7 mouse cellular contexts compared by ENCODE assay signal in genomic region chr6:83830941-83831605, GRCm38 (mm10). TPM values are rescaled to one million over a fixed set of nuclear protein-coding genes. Genes with fewer than 3 reads are reported as not detected.
DNase-seq lines count a peak whose midpoint lies in the region; ATAC-seq and TF ChIP-seq lines count a peak whose summit lies in the region.

No protein-coding gene starts in this region.

- peak overlapping the region; percentile 89 for H3K4me2 ChIP-seq in neural tube, embryonic 11.5 days (ENCODE audit: low read depth)
- peak overlapping the region; percentile 76 for H3K4me2 ChIP-seq in forebrain, embryonic 13.5 days
- H3K4me2 ChIP-seq in neural tube, embryonic 12.5 days (replicated peaks): peak overlapping the region; percentile 82

- no peak for DNase-seq in neural tube, embryonic 11.5 days (ENCODE audit: low spot score)
- DNase-seq in neural tube, embryonic 10.5 days (ENCODE audit: extremely low spot score, low spot score): no peak
- no peak for DNase-seq in limb, embryonic 10.5 days (ENCODE audit: low spot score)
- DNase-seq in cerebellum, postnatal 25 days: no peak

- H3K36me3 ChIP-seq in neural tube, embryonic 11.5 days (ENCODE audit: control insufficient read depth, insufficient read depth, low read length): no peaks in the 10 kb centered on the region; the same call in 1 of the 2 replicates
- no peaks in the 10 kb centered on the region; the same call in 1 of the 2 replicates for H3K36me3 ChIP-seq in forebrain, embryonic 13.5 days (ENCODE audit: poor library complexity, severe bottlenecking)
- H3K36me3 ChIP-seq in limb, embryonic 10.5 days: peaks cover 18% of the 10 kb centered on the region; the same call in 1 of the 2 replicates
- H3K36me3 ChIP-seq in neural tube, embryonic 12.5 days: no peaks in the 10 kb centered on the region

- no peaks in the 10 kb centered on the region for H3K27me3 ChIP-seq in neural tube, embryonic 11.5 days (ENCODE audit: control insufficient read depth, insufficient read depth, low read length)
- no peaks in the 10 kb centered on the region for H3K27me3 ChIP-seq in forebrain, embryonic 13.5 days
- H3K27me3 ChIP-seq in limb, embryonic 10.5 days (ENCODE audit: low read depth, poor library complexity, severe bottlenecking): no peaks in the 10 kb centered on the region
- H3K27me3 ChIP-seq in neural tube, embryonic 12.5 days (replicated peaks): no peaks in the 10 kb centered on the region

- H3K9ac ChIP-seq in neural tube, embryonic 11.5 days (ENCODE audit: low read length): peak overlapping the region; percentile 82
- H3K9ac ChIP-seq in forebrain, embryonic 13.5 days: peak overlapping the region; percentile 87
- peak overlapping the region; percentile 80 for H3K9ac ChIP-seq in neural tube, embryonic 12.5 days

- ATAC-seq in neural tube, embryonic 11.5 days (ENCODE audit: insufficient read depth, low FRiP score, low TSS enrichment): peak; percentile 85
- ATAC-seq in forebrain, embryonic 13.5 days: no peak; the same call in 1 of the 2 replicates
- peak; percentile 88 for ATAC-seq in neural tube, embryonic 12.5 days (ENCODE audit: low FRiP score, low read depth)

- H3K4me3 ChIP-seq in neural tube, embryonic 11.5 days (ENCODE audit: low read depth, low read length): peak overlapping the region; percentile 66
- H3K4me3 ChIP-seq in bone marrow macrophage, adult 2 months (ENCODE audit: insufficient read depth, low read length): peak overlapping the region; percentile 89
- H3K4me3 ChIP-seq in forebrain, embryonic 13.5 days: peak overlapping the region; percentile 69
- peak overlapping the region; percentile 68 for H3K4me3 ChIP-seq in limb, embryonic 10.5 days
- H3K4me3 ChIP-seq in neural tube, embryonic 12.5 days: peak overlapping the region; percentile 69

- TF ChIP-seq POLR2A in bone marrow macrophage, adult 2 months (IDR thresholded peaks at IDR 0.05; ENCODE audit: borderline replicate concordance, low read depth, low read length): no peak

- WGBS in neural tube, embryonic 11.5 days: 3% methylated on average over 35 of the region's 35 CpGs
- under 1% methylated on average over 35 of the region's 35 CpGs for WGBS in forebrain, embryonic 13.5 days
- 1% methylated on average over 35 of the region's 35 CpGs for WGBS in limb, embryonic 10.5 days
- under 1% methylated on average over 35 of the region's 35 CpGs for WGBS in neural tube, embryonic 12.5 days

- peak overlapping the region; percentile 78 for H3K27ac ChIP-seq in neural tube, embryonic 11.5 days (ENCODE audit: low read depth, low read length)
- no peak overlapping the region for H3K27ac ChIP-seq in bone marrow macrophage, adult 2 months (ENCODE audit: insufficient read depth, low read depth, low read length)
- H3K27ac ChIP-seq in forebrain, embryonic 13.5 days: peak overlapping the region; percentile 84
- H3K27ac ChIP-seq in limb, embryonic 10.5 days: peak overlapping the region; percentile 92
- peak overlapping the region; percentile 75; the same call in 1 of the 2 replicates for H3K27ac ChIP-seq in neural tube, embryonic 12.5 days

- no peak for TF ChIP-seq CTCF in bone marrow macrophage, adult 2 months (IDR thresholded peaks at IDR 0.05; ENCODE audit: low read depth, low read length)

- H3K4me1 ChIP-seq in neural tube, embryonic 11.5 days (ENCODE audit: control insufficient read depth, insufficient read depth, low read length): 0 out of 2 replicates have a peak, but pooled peaks cover 5% of the 10 kb centered on the region
- peaks cover 7% of the 10 kb centered on the region for H3K4me1 ChIP-seq in bone marrow macrophage, adult 2 months (ENCODE audit: control insufficient read depth, insufficient read depth, low read length)
- peaks cover 18% of the 10 kb centered on the region for H3K4me1 ChIP-seq in forebrain, embryonic 13.5 days
- peaks cover 19% of the 10 kb centered on the region for H3K4me1 ChIP-seq in limb, embryonic 10.5 days
- H3K4me1 ChIP-seq in neural tube, embryonic 12.5 days: peaks cover 7% of the 10 kb centered on the region; the same call in 1 of the 2 replicates

- H3K9me3 ChIP-seq in neural tube, embryonic 11.5 days (ENCODE audit: control insufficient read depth, low read length): no peaks in the 10 kb centered on the region
- no peaks in the 10 kb centered on the region for H3K9me3 ChIP-seq in forebrain, embryonic 13.5 days (replicated peaks)
- no peaks in the 10 kb centered on the region for H3K9me3 ChIP-seq in limb, embryonic 10.5 days (replicated peaks)
- no peaks in the 10 kb centered on the region for H3K9me3 ChIP-seq in neural tube, embryonic 12.5 days

RNA-seq across cellular contexts. Expression of gene Paip2b, which starts 0.5 kb away (rescaled TPM):
- polyA plus RNA-seq in neural tube, embryonic 11.5 days (2014; fragmentation: Nextera tagmentation; extraction: Ambion mirVana): 19.1 and 21.9 TPM in 2 replicates
- polyA plus RNA-seq in bone marrow macrophage, adult 2 months (2012; ENCODE audit: insufficient read depth, insufficient read length, missing spikeins): 7.0 and 9.8 TPM in 2 replicates
- 30.0 and 39.5 TPM in 2 replicates for polyA plus RNA-seq in forebrain, embryonic 13.5 days (2015; fragmentation: Nextera tagmentation; extraction: Ambion mirVana)
- polyA plus RNA-seq in limb, embryonic 10.5 days (2016; fragmentation: Nextera tagmentation; extraction: Ambion mirVana): 17.6 and 20.8 TPM in 2 replicates
- polyA plus RNA-seq in neural tube, embryonic 12.5 days (2016; fragmentation: Nextera tagmentation; extraction: Ambion mirVana): 19.1 and 22.4 TPM in 2 replicates

RNA-seq across cellular contexts. Expression of gene Zfp638, which starts 35.8 kb away (rescaled TPM):
- 98.1 and 102 TPM in 2 replicates for polyA plus RNA-seq in neural tube, embryonic 11.5 days (2014; fragmentation: Nextera tagmentation; extraction: Ambion mirVana)
- polyA plus RNA-seq in bone marrow macrophage, adult 2 months (2012; ENCODE audit: insufficient read depth, insufficient read length, missing spikeins): 70.3 and 82.0 TPM in 2 replicates
- 93.6 and 95.6 TPM in 2 replicates for polyA plus RNA-seq in forebrain, embryonic 13.5 days (2015; fragmentation: Nextera tagmentation; extraction: Ambion mirVana)
- 59.7 and 69.6 TPM in 2 replicates for polyA plus RNA-seq in limb, embryonic 10.5 days (2016; fragmentation: Nextera tagmentation; extraction: Ambion mirVana)
- polyA plus RNA-seq in neural tube, embryonic 12.5 days (2016; fragmentation: Nextera tagmentation; extraction: Ambion mirVana): 86.4 and 92.4 TPM in 2 replicates

RNA-seq across cellular contexts. Expression of gene Nagk, which starts 36.3 kb away (rescaled TPM):
- 36.1 and 36.4 TPM in 2 replicates for polyA plus RNA-seq in neural tube, embryonic 11.5 days (2014; fragmentation: Nextera tagmentation; extraction: Ambion mirVana)
- 122 and 125 TPM in 2 replicates for polyA plus RNA-seq in bone marrow macrophage, adult 2 months (2012; ENCODE audit: insufficient read depth, insufficient read length, missing spikeins)
- polyA plus RNA-seq in forebrain, embryonic 13.5 days (2015; fragmentation: Nextera tagmentation; extraction: Ambion mirVana): 64.9 and 72.8 TPM in 2 replicates
- 16.9 and 23.6 TPM in 2 replicates for polyA plus RNA-seq in limb, embryonic 10.5 days (2016; fragmentation: Nextera tagmentation; extraction: Ambion mirVana)
- 59.1 and 62.6 TPM in 2 replicates for polyA plus RNA-seq in neural tube, embryonic 12.5 days (2016; fragmentation: Nextera tagmentation; extraction: Ambion mirVana)

RNA-seq across cellular contexts. Expression of gene Tex261, which starts 55.5 kb away (rescaled TPM):
- polyA plus RNA-seq in neural tube, embryonic 11.5 days (2014; fragmentation: Nextera tagmentation; extraction: Ambion mirVana): 56.7 and 57.7 TPM in 2 replicates
- 97.3 and 108 TPM in 2 replicates for polyA plus RNA-seq in bone marrow macrophage, adult 2 months (2012; ENCODE audit: insufficient read depth, insufficient read length, missing spikeins)
- 66.0 and 77.5 TPM in 2 replicates for polyA plus RNA-seq in forebrain, embryonic 13.5 days (2015; fragmentation: Nextera tagmentation; extraction: Ambion mirVana)
- polyA plus RNA-seq in limb, embryonic 10.5 days (2016; fragmentation: Nextera tagmentation; extraction: Ambion mirVana): 82.9 and 83.5 TPM in 2 replicates
- 71.6 and 72.6 TPM in 2 replicates for polyA plus RNA-seq in neural tube, embryonic 12.5 days (2016; fragmentation: Nextera tagmentation; extraction: Ambion mirVana)
